Mouse (Mus musculus) small intestine, adult 2 months (tissue): Measurements from ENCODE around the gene Prss12.

Source experiments
- CTCF ChIP-seq: fragments of 200-500 bp; IDR thresholded peaks from 2 replicates; pipeline ENCODE4 v1.5.1; 2012; ENCODE audit warnings: low read depth, mild to moderate bottlenecking, control low read depth, inconsistent platforms, low read length, moderate library complexity, mixed read lengths; ENCODE audit not compliant: insufficient replicate concordance, insufficient read length; ENCODE audit errors: extremely low read depth
- POLR2A ChIP-seq: fragments of 200-500 bp; IDR thresholded peaks from 2 replicates; pipeline ENCODE4 v1.6.1; 2012; ENCODE audit warnings: low read depth, mild to moderate bottlenecking, control low read depth, inconsistent platforms, low read length, moderate library complexity

GRCm38 (mm10) chr3:123440490-123440889 lies 6.2 kb upstream of the Prss12 start:
- TF ChIP-seq CTCF (no peak), POLR2A (no peak)
